Mouse (Mus musculus): ENCODE data around the gene Cylc2. TPM values are rescaled to one million over a fixed set of nuclear protein-coding genes. Genes with fewer than 3 reads are reported as not detected.

Cylc2 gene
- not detected in 2 replicates for polyA plus RNA-seq (2015; fragmentation: Nextera tagmentation; extraction: Ambion mirVana)

- H3K4me1 ChIP-seq (ENCODE audit: insufficient read depth, low read length) = no peaks in the 10 kb centered on the region
- H3K36me3 ChIP-seq (ENCODE audit: insufficient read depth, low read length) = no peaks in the 10 kb centered on the region
- H3K27me3 ChIP-seq (ENCODE audit: insufficient read depth, low read length) = no peaks in the 10 kb centered on the region
- H3K9ac ChIP-seq (replicated peaks; ENCODE audit: low read length) = no peak within 1 kb of the TSS
- H3K9me3 ChIP-seq (ENCODE audit: low read length) = no peaks in the 10 kb centered on the region
- no peak for ATAC-seq (ENCODE audit: low FRiP score, low TSS enrichment)
- 68% methylated on average over 1 of the region's 1 CpGs for WGBS
- H3K4me3 ChIP-seq (ENCODE audit: low read length) = no peak within 1 kb of the TSS
- no peak within 1 kb of the TSS for H3K4me2 ChIP-seq (replicated peaks; ENCODE audit: low read depth, low read length)
- no peak within 1 kb of the TSS for H3K27ac ChIP-seq (ENCODE audit: low read length)
These were observed at the start of gene Cylc2 for GRCm38 (mm10) chr4:51216378-51216777. TSS of gene Cylc2 (plus strand) at chr4:51216678.
